Mouse (Mus musculus) testis, adult 2 months (tissue): ENCODE measurements around the gene Opcml. TPM values are rescaled to one million over a fixed set of nuclear protein-coding genes. Genes with fewer than 3 reads are reported as not detected.

Experiments
- H3K27ac ChIP-seq: fragments of 200-500 bp; 2 replicates; pipeline ENCODE4 v1.5.1; 2012; ENCODE audit warnings: low read depth, low read length; ENCODE audit not compliant: control insufficient read depth, insufficient read depth
- H3K27me3 ChIP-seq: fragments of 200-500 bp; 2 replicates; pipeline ENCODE4 v1.6.1; 2012; ENCODE audit warnings: mild to moderate bottlenecking, low read length, moderate library complexity; ENCODE audit not compliant: control insufficient read depth, insufficient read depth
- H3K36me3 ChIP-seq: fragments of 200-500 bp; 2 replicates; pipeline ENCODE4 v1.6.1; 2012; ENCODE audit warnings: mild to moderate bottlenecking, low read length; ENCODE audit not compliant: control insufficient read depth, insufficient read depth
- H3K4me1 ChIP-seq: fragments of 200-500 bp; 2 replicates; pipeline ENCODE4 v1.6.1; 2012; ENCODE audit warnings: low read length; ENCODE audit not compliant: control insufficient read depth, insufficient read depth
- H3K4me3 ChIP-seq: fragments of 200-500 bp; 2 replicates; pipeline ENCODE4 v1.5.1; 2012; ENCODE audit warnings: low read depth, mild to moderate bottlenecking, low read length, moderate library complexity, mixed read lengths; ENCODE audit not compliant: control insufficient read depth
- CTCF ChIP-seq: fragments of 200-500 bp; IDR thresholded peaks from 2 replicates; pipeline ENCODE4 v1.5.1; 2012; ENCODE audit warnings: low read depth, mild to moderate bottlenecking, inconsistent platforms, low read length, moderate library complexity; ENCODE audit not compliant: control insufficient read depth, insufficient read depth, insufficient replicate concordance
- POLR2A ChIP-seq: fragments of 200-500 bp; IDR thresholded peaks from 2 replicates; pipeline ENCODE4 v1.6.1; 2012; ENCODE audit warnings: low read depth, mild to moderate bottlenecking, inconsistent platforms, low read length, moderate library complexity; ENCODE audit not compliant: control insufficient read depth
- polyA plus RNA-seq: library from polyadenylated mRNA; depleted of rRNA; stranded (reverse); fragments of >200 nt; gene quantifications from 2 replicates; pipeline ENCODE4 v1.2.3, GENCODE M21; 2012

Gene Opcml
- polyA plus RNA-seq, 1 experiment = 0.62 TPM

- Histone ChIP-seq H3K27me3 (no peaks in the 10 kb centered on the region), H3K36me3 (no peaks in the 10 kb centered on the region), H3K4me1 (no peaks in the 10 kb centered on the region), H3K27ac (no peak overlapping the region), H3K4me3 (no peak overlapping the region)
- TF ChIP-seq CTCF (no peak), POLR2A (no peak)
These were observed 331.3 kb downstream of the Opcml start for GRCm38 (mm10) chr9:28121858-28122257.

GRCm38 (mm10) chr9:28128735-28129134, 338.2 kb downstream of the Opcml start:
- no peaks in the 10 kb centered on the region for H3K27me3 ChIP-seq
- H3K36me3 ChIP-seq = no peaks in the 10 kb centered on the region
- H3K4me1 ChIP-seq = no peaks in the 10 kb centered on the region
- TF ChIP-seq CTCF (no peak), POLR2A (no peak)
- no peak overlapping the region for H3K4me3 ChIP-seq
- no peak overlapping the region for H3K27ac ChIP-seq

- no peak overlapping the region for H3K4me3 ChIP-seq
- H3K27me3 ChIP-seq = no peaks in the 10 kb centered on the region
- no peaks in the 10 kb centered on the region for H3K4me1 ChIP-seq
- no peaks in the 10 kb centered on the region for H3K36me3 ChIP-seq
- H3K27ac ChIP-seq = no peak overlapping the region
- TF ChIP-seq POLR2A (no peak), CTCF (no peak)
These were observed 340.9 kb downstream of the Opcml start for GRCm38 (mm10) chr9:28131521-28131920.

- Histone ChIP-seq H3K27ac (no peak overlapping the region), H3K4me1 (no peaks in the 10 kb centered on the region), H3K27me3 (no peaks in the 10 kb centered on the region), H3K36me3 (no peaks in the 10 kb centered on the region), H3K4me3 (no peak overlapping the region)
- no peak for TF ChIP-seq POLR2A
- TF ChIP-seq CTCF = no peak
These were observed 346.0 kb downstream of the Opcml start for GRCm38 (mm10) chr9:28136614-28137013.

- H3K27ac ChIP-seq = no peak overlapping the region
- H3K36me3 ChIP-seq = no peaks in the 10 kb centered on the region
- TF ChIP-seq POLR2A = no peak
- no peak for TF ChIP-seq CTCF
- no peaks in the 10 kb centered on the region for H3K4me1 ChIP-seq
- no peaks in the 10 kb centered on the region for H3K27me3 ChIP-seq
- H3K4me3 ChIP-seq = no peak overlapping the region
These were observed 349.5 kb downstream of the Opcml start for GRCm38 (mm10) chr9:28139957-28140597.

GRCm38 (mm10) chr9:28149507-28149906, 358.9 kb downstream of the Opcml start:
- Histone ChIP-seq H3K27ac (no peak overlapping the region), H3K36me3 (no peaks in the 10 kb centered on the region), H3K27me3 (no peaks in the 10 kb centered on the region), H3K4me3 (no peak overlapping the region), H3K4me1 (no peaks in the 10 kb centered on the region)
- TF ChIP-seq POLR2A = no peak
- TF ChIP-seq CTCF = no peak

- Histone ChIP-seq H3K27me3 (no peaks in the 10 kb centered on the region), H3K27ac (no peak overlapping the region), H3K4me1 (no peaks in the 10 kb centered on the region), H3K4me3 (no peak overlapping the region), H3K36me3 (no peaks in the 10 kb centered on the region)
- TF ChIP-seq CTCF (no peak), POLR2A (no peak)
These were observed 363.2 kb downstream of the Opcml start for GRCm38 (mm10) chr9:28153748-28154147.
